Mouse (Mus musculus): ENCODE measurements around the gene Eln. TPM values are rescaled to one million over a fixed set of nuclear protein-coding genes. Genes with fewer than 3 reads are reported as not detected.

Gene Eln
- polyA plus RNA-seq, 1 experiment from 2014 or later: 2.2 TPM

GRCm38 (mm10) chr5:134772522-134772921 is 25.4 kb upstream of the Eln start:
- no peaks in the 10 kb centered on the region for H3K9me3 ChIP-seq (ENCODE audit: control insufficient read depth, low read length)
- no peaks in the 10 kb centered on the region for H3K4me1 ChIP-seq (replicated peaks; ENCODE audit: control insufficient read depth, insufficient read depth, low read length)
- H3K9ac ChIP-seq (ENCODE audit: low read length): no peak overlapping the region
- DNase-seq (ENCODE audit: low spot score): no peak
- H3K4me3 ChIP-seq (ENCODE audit: low read depth, low read length): no peak overlapping the region
- H3K27ac ChIP-seq (ENCODE audit: low read depth, low read length): no peak overlapping the region
- ATAC-seq (replicated peaks; ENCODE audit: low FRiP score): no peak
- H3K36me3 ChIP-seq (ENCODE audit: control insufficient read depth, insufficient read depth, low read length): no peaks in the 10 kb centered on the region
- no peak overlapping the region for H3K4me2 ChIP-seq (ENCODE audit: low read depth, low read length, severe bottlenecking)
- WGBS: 90% methylated on average over 12 of the region's 12 CpGs
- H3K27me3 ChIP-seq (ENCODE audit: control insufficient read depth, insufficient read depth, low read length): no peaks in the 10 kb centered on the region

GRCm38 (mm10) chr5:134771750-134772149 is 24.6 kb upstream of the Eln start:
- Histone ChIP-seq H3K4me3 (ENCODE audit: low read depth, low read length) (no peak overlapping the region), H3K4me1 (replicated peaks; ENCODE audit: control insufficient read depth, insufficient read depth, low read length) (no peaks in the 10 kb centered on the region), H3K36me3 (ENCODE audit: control insufficient read depth, insufficient read depth, low read length) (no peaks in the 10 kb centered on the region), H3K27me3 (ENCODE audit: control insufficient read depth, insufficient read depth, low read length) (no peaks in the 10 kb centered on the region), H3K27ac (ENCODE audit: low read depth, low read length) (no peak overlapping the region), H3K9ac (ENCODE audit: low read length) (no peak overlapping the region), H3K9me3 (ENCODE audit: control insufficient read depth, low read length) (no peaks in the 10 kb centered on the region), H3K4me2 (ENCODE audit: low read depth, low read length, severe bottlenecking) (no peak overlapping the region)
- DNase-seq (ENCODE audit: low spot score) (no peak), ATAC-seq (replicated peaks; ENCODE audit: low FRiP score) (no peak)
- WGBS: 83% methylated on average over 3 of the region's 3 CpGs

GRCm38 (mm10) chr5:134769181-134769580 is 22.1 kb upstream of the Eln start:
- 85% methylated on average over 7 of the region's 7 CpGs for WGBS

GRCm38 (mm10) chr5:134765441-134765840 is 18.3 kb upstream of the Eln start:
- H3K27ac ChIP-seq (ENCODE audit: low read depth, low read length): no peak overlapping the region
- H3K4me3 ChIP-seq (ENCODE audit: low read depth, low read length): no peak overlapping the region
- H3K9ac ChIP-seq (ENCODE audit: low read length): no peak overlapping the region
- no peaks in the 10 kb centered on the region for H3K36me3 ChIP-seq (ENCODE audit: control insufficient read depth, insufficient read depth, low read length)
- no peaks in the 10 kb centered on the region for H3K9me3 ChIP-seq (ENCODE audit: control insufficient read depth, low read length)
- H3K4me1 ChIP-seq (replicated peaks; ENCODE audit: control insufficient read depth, insufficient read depth, low read length): no peaks in the 10 kb centered on the region
- no peak for DNase-seq (ENCODE audit: low spot score)
- ATAC-seq (replicated peaks; ENCODE audit: low FRiP score): no peak
- no peaks in the 10 kb centered on the region for H3K27me3 ChIP-seq (ENCODE audit: control insufficient read depth, insufficient read depth, low read length)
- H3K4me2 ChIP-seq (ENCODE audit: low read depth, low read length, severe bottlenecking): no peak overlapping the region
- WGBS: 87% methylated on average over 16 of the region's 16 CpGs

More at GRCm38 (mm10) chr5:134769181-134769580, 22.1 kb upstream of the Eln start:
- ATAC-seq (replicated peaks; ENCODE audit: low FRiP score) (no peak), DNase-seq (ENCODE audit: low spot score) (no peak)
- H3K4me1 ChIP-seq (replicated peaks; ENCODE audit: control insufficient read depth, insufficient read depth, low read length): no peaks in the 10 kb centered on the region
- H3K36me3 ChIP-seq (ENCODE audit: control insufficient read depth, insufficient read depth, low read length): no peaks in the 10 kb centered on the region
- no peaks in the 10 kb centered on the region for H3K9me3 ChIP-seq (ENCODE audit: control insufficient read depth, low read length)
- H3K4me3 ChIP-seq (ENCODE audit: low read depth, low read length): no peak overlapping the region
- no peak overlapping the region for H3K9ac ChIP-seq (ENCODE audit: low read length)
- H3K27me3 ChIP-seq (ENCODE audit: control insufficient read depth, insufficient read depth, low read length): no peaks in the 10 kb centered on the region
- no peak overlapping the region for H3K27ac ChIP-seq (ENCODE audit: low read depth, low read length)
- no peak overlapping the region for H3K4me2 ChIP-seq (ENCODE audit: low read depth, low read length, severe bottlenecking)

- Histone ChIP-seq H3K27me3 (ENCODE audit: control insufficient read depth, insufficient read depth, low read length) (no peaks in the 10 kb centered on the region), H3K27ac (ENCODE audit: low read depth, low read length) (no peak overlapping the region), H3K9me3 (ENCODE audit: control insufficient read depth, low read length) (no peaks in the 10 kb centered on the region), H3K4me1 (replicated peaks; ENCODE audit: control insufficient read depth, insufficient read depth, low read length) (no peaks in the 10 kb centered on the region), H3K4me2 (ENCODE audit: low read depth, low read length, severe bottlenecking) (no peak overlapping the region), H3K36me3 (ENCODE audit: control insufficient read depth, insufficient read depth, low read length) (no peaks in the 10 kb centered on the region), H3K9ac (ENCODE audit: low read length) (no peak overlapping the region), H3K4me3 (ENCODE audit: low read depth, low read length) (no peak overlapping the region)
- WGBS: 86% methylated on average over 9 of the region's 9 CpGs
- DNase-seq (ENCODE audit: low spot score) (no peak), ATAC-seq (replicated peaks; ENCODE audit: low FRiP score) (no peak)
These were observed 16.2 kb upstream of the Eln start for GRCm38 (mm10) chr5:134763326-134763725.

- no peaks in the 10 kb centered on the region for H3K27me3 ChIP-seq (ENCODE audit: control insufficient read depth, insufficient read depth, low read length)
- ATAC-seq (replicated peaks; ENCODE audit: low FRiP score) (no peak), DNase-seq (ENCODE audit: low spot score) (no peak)
- 76% methylated on average over 18 of the region's 18 CpGs for WGBS
- H3K36me3 ChIP-seq (ENCODE audit: control insufficient read depth, insufficient read depth, low read length): no peaks in the 10 kb centered on the region
- H3K4me1 ChIP-seq (replicated peaks; ENCODE audit: control insufficient read depth, insufficient read depth, low read length): no peaks in the 10 kb centered on the region
- no peak overlapping the region for H3K4me2 ChIP-seq (ENCODE audit: low read depth, low read length, severe bottlenecking)
- H3K9me3 ChIP-seq (ENCODE audit: control insufficient read depth, low read length): no peaks in the 10 kb centered on the region
- no peak overlapping the region for H3K27ac ChIP-seq (ENCODE audit: low read depth, low read length)
- H3K4me3 ChIP-seq (ENCODE audit: low read depth, low read length): no peak overlapping the region
- H3K9ac ChIP-seq (ENCODE audit: low read length): no peak overlapping the region
These were observed 14.4 kb upstream of the Eln start for GRCm38 (mm10) chr5:134761409-134762124.

- WGBS: 33% methylated on average over 13 of the region's 13 CpGs
- ATAC-seq (replicated peaks; ENCODE audit: low FRiP score): no peak
These were observed 8.9 kb upstream of the Eln start for GRCm38 (mm10) chr5:134756031-134756430.

GRCm38 (mm10) chr5:134754096-134754495 is 7.0 kb upstream of the Eln start:
- no peaks in the 10 kb centered on the region for H3K36me3 ChIP-seq (ENCODE audit: control insufficient read depth, insufficient read depth, low read length)
- H3K4me2 ChIP-seq (ENCODE audit: low read depth, low read length, severe bottlenecking): no peak overlapping the region
- ATAC-seq (replicated peaks; ENCODE audit: low FRiP score) (no peak), DNase-seq (ENCODE audit: low spot score) (no peak)
- no peaks in the 10 kb centered on the region for H3K27me3 ChIP-seq (ENCODE audit: control insufficient read depth, insufficient read depth, low read length)
- no peaks in the 10 kb centered on the region for H3K4me1 ChIP-seq (replicated peaks; ENCODE audit: control insufficient read depth, insufficient read depth, low read length)
- no peak overlapping the region for H3K4me3 ChIP-seq (ENCODE audit: low read depth, low read length)
- no peaks in the 10 kb centered on the region for H3K9me3 ChIP-seq (ENCODE audit: control insufficient read depth, low read length)
- WGBS: 69% methylated on average over 10 of the region's 10 CpGs
- H3K9ac ChIP-seq (ENCODE audit: low read length): no peak overlapping the region
- H3K27ac ChIP-seq (ENCODE audit: low read depth, low read length): no peak overlapping the region

More at GRCm38 (mm10) chr5:134756031-134756430, 8.9 kb upstream of the Eln start:
- Histone ChIP-seq H3K27ac (ENCODE audit: low read depth, low read length) (no peak overlapping the region), H3K27me3 (ENCODE audit: control insufficient read depth, insufficient read depth, low read length) (no peaks in the 10 kb centered on the region), H3K9ac (ENCODE audit: low read length) (no peak overlapping the region), H3K4me1 (replicated peaks; ENCODE audit: control insufficient read depth, insufficient read depth, low read length) (no peaks in the 10 kb centered on the region), H3K4me2 (ENCODE audit: low read depth, low read length, severe bottlenecking) (no peak overlapping the region), H3K9me3 (ENCODE audit: control insufficient read depth, low read length) (no peaks in the 10 kb centered on the region), H3K4me3 (ENCODE audit: low read depth, low read length) (no peak overlapping the region), H3K36me3 (ENCODE audit: control insufficient read depth, insufficient read depth, low read length) (no peaks in the 10 kb centered on the region)
- DNase-seq (ENCODE audit: low spot score): no peak

GRCm38 (mm10) chr5:134750469-134750868 is 3.3 kb upstream of the Eln start:
- H3K27me3 ChIP-seq (ENCODE audit: control insufficient read depth, insufficient read depth, low read length): no peaks in the 10 kb centered on the region; the same call in 1 of the 2 replicates
- H3K27ac ChIP-seq (ENCODE audit: low read depth, low read length): no peak overlapping the region
- no peak overlapping the region for H3K4me2 ChIP-seq (ENCODE audit: low read depth, low read length, severe bottlenecking)
- H3K4me1 ChIP-seq (replicated peaks; ENCODE audit: control insufficient read depth, insufficient read depth, low read length): peaks cover 5% of the 10 kb centered on the region; the same call in 1 of the 2 replicates
- H3K9ac ChIP-seq (ENCODE audit: low read length): no peak overlapping the region
- no peaks in the 10 kb centered on the region for H3K9me3 ChIP-seq (ENCODE audit: control insufficient read depth, low read length)
- no peak overlapping the region for H3K4me3 ChIP-seq (ENCODE audit: low read depth, low read length)
- 85% methylated on average over 7 of the region's 7 CpGs for WGBS
- no peak for DNase-seq (ENCODE audit: low spot score)
- no peaks in the 10 kb centered on the region for H3K36me3 ChIP-seq (ENCODE audit: control insufficient read depth, insufficient read depth, low read length)
- no peak for ATAC-seq (replicated peaks; ENCODE audit: low FRiP score)
